In the genomic region with DNA sequence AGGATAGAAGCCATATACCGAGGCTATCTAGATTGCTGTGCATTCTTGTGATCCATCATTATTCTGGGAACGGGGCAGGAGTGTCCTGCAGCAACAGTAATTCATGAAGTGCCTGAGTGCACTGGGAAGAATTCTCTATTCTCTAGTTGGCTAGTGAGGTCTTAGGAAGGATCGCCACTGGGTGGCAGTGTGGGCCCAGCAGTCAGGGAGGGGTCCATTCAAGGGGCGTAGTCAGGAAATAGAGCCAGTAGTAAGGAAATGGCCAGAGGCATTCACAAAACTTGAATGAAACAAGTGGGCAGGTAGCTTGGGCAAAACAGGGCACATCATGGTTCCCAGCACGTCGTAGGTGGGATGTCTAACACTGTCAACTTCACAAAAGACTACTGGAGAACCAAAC, we compare ENCODE assay signal across 8 mouse cellular contexts. TPM values are rescaled to one million over a fixed set of nuclear protein-coding genes. Genes with fewer than 3 reads are reported as not detected.
A peak's percentile ranks its signal among the peaks of the same experiment; 100 is the strongest.
DNase-seq lines count a peak whose midpoint lies in the region; ATAC-seq and TF ChIP-seq lines count a peak whose summit lies in the region.

No protein-coding gene starts in this region.

- peak; percentile 33; the same call in 1 of the 2 replicates for ATAC-seq in erythroblast, adult 5-6 weeks (replicated peaks; ENCODE audit: low FRiP score, poor library complexity, severe bottlenecking)
- ATAC-seq in erythroid progenitor cell, adult 5-6 weeks (replicated peaks; ENCODE audit: low FRiP score, poor library complexity, severe bottlenecking): no peak

- H3K27me3 ChIP-seq in small intestine, adult 2 months (ENCODE audit: control insufficient read depth, insufficient read depth, low read length): no peaks in the 10 kb centered on the region

- H3K36me3 ChIP-seq in small intestine, adult 2 months (ENCODE audit: control insufficient read depth, insufficient read depth, low read length): no peaks in the 10 kb centered on the region

- TF ChIP-seq POLR2A in small intestine, adult 2 months (IDR thresholded peaks at IDR 0.05; ENCODE audit: low read depth, low read length): no peak

- no peak overlapping the region for H3K27ac ChIP-seq in small intestine, adult 2 months (ENCODE audit: insufficient read depth, low read depth, low read length)

- peak; percentile 71 for DNase-seq in ovary, postnatal 10 days (ENCODE audit: low spot score)
- DNase-seq in ovary, adult 18-20 months (ENCODE audit: low spot score): no peak
- DNase-seq in adrenal gland, postnatal 36 days: peak; percentile 84 to 90
- peak; percentile 94 to 95 for DNase-seq in kidney, postnatal 4 days
- DNase-seq in lung, postnatal 10 days: peak; percentile 93

- H3K4me3 ChIP-seq in small intestine, adult 2 months (ENCODE audit: low read depth, low read length): no peak overlapping the region

- WGBS in small intestine, adult 2 months: 3% methylated on average over 6 of the region's 6 CpGs

- H3K4me1 ChIP-seq in small intestine, adult 2 months (ENCODE audit: control insufficient read depth, insufficient read depth, insufficient read length, low read length): peaks cover 21% of the 10 kb centered on the region; the same call in 1 of the 2 replicates

- peak; percentile 98; the same call in 1 of the 2 replicates for TF ChIP-seq CTCF in small intestine, adult 2 months (IDR thresholded peaks at IDR 0.05; ENCODE audit: extremely low read depth, insufficient read length, insufficient replicate concordance, low read depth, low read length)

RNA-seq across cellular contexts. Expression of a gene that starts 1.6 kb away (rescaled TPM):
- 10 to 100 TPM; 31.7 to 31.8 TPM for total RNA-seq in adrenal gland, postnatal 36 days (2021)
- 2.1 and 7.9 TPM in 2 replicates for total RNA-seq in erythroblast, adult 5-6 weeks (2015; ENCODE audit: low replicate concordance)
- total RNA-seq in erythroblast, adult 5-6 weeks (2017; ENCODE audit: low replicate concordance): 2.0 and 4.7 TPM in 2 replicates
- 19.1 and 33.6 TPM in 2 replicates for polyA plus RNA-seq in small intestine, adult 2 months (2012; rRNA removed)
- 5.9 and 23.4 TPM in 2 replicates for total RNA-seq in erythroid progenitor cell, adult 5-6 weeks (2015; ENCODE audit: low replicate concordance)
- 3.6 and 5.1 TPM in 2 replicates for total RNA-seq in erythroid progenitor cell, adult 5-6 weeks (2017; ENCODE audit: low replicate concordance)

RNA-seq across cellular contexts. Expression of a gene that starts 4.6 kb away (rescaled TPM):
- 10 to 100 TPM; 53.7 to 54.3 TPM for total RNA-seq in adrenal gland, postnatal 36 days (2021)
- 10.8 and 25.3 TPM in 2 replicates for total RNA-seq in erythroblast, adult 5-6 weeks (2015; ENCODE audit: low replicate concordance)
- 25.1 and 41.4 TPM in 2 replicates for total RNA-seq in erythroblast, adult 5-6 weeks (2017; ENCODE audit: low replicate concordance)
- 19.4 and 25.7 TPM in 2 replicates for polyA plus RNA-seq in small intestine, adult 2 months (2012; rRNA removed)
- 7.6 and 17.2 TPM in 2 replicates for total RNA-seq in erythroid progenitor cell, adult 5-6 weeks (2015; ENCODE audit: low replicate concordance)
- 10.0 and 15.7 TPM in 2 replicates for total RNA-seq in erythroid progenitor cell, adult 5-6 weeks (2017; ENCODE audit: low replicate concordance)

RNA-seq across cellular contexts. Expression of a gene that starts 43.9 kb away (rescaled TPM):
- total RNA-seq in adrenal gland, postnatal 36 days (2021): 10 to 100 TPM; 15.6 to 16.1 TPM
- total RNA-seq in erythroblast, adult 5-6 weeks (2015; ENCODE audit: low replicate concordance): 2.7 TPM in 1 of 2 replicates, not detected in the other
- 0.94 and 5.2 TPM in 2 replicates for total RNA-seq in erythroblast, adult 5-6 weeks (2017; ENCODE audit: low replicate concordance)
- 9.8 and 9.9 TPM in 2 replicates for polyA plus RNA-seq in small intestine, adult 2 months (2012; rRNA removed)
- not detected in 2 replicates for total RNA-seq in erythroid progenitor cell, adult 5-6 weeks (2015; ENCODE audit: low replicate concordance)
- 0.15 and 3.9 TPM in 2 replicates for total RNA-seq in erythroid progenitor cell, adult 5-6 weeks (2017; ENCODE audit: low replicate concordance)

RNA-seq across cellular contexts. Expression of a gene that starts 46.2 kb away (rescaled TPM):
- total RNA-seq in adrenal gland, postnatal 36 days (2021): 1 to 10 TPM; 1.2 to 1.3 TPM
- total RNA-seq in erythroblast, adult 5-6 weeks (2015; ENCODE audit: low replicate concordance): not detected in 2 replicates
- total RNA-seq in erythroblast, adult 5-6 weeks (2017; ENCODE audit: low replicate concordance): not detected in 2 replicates
- 0.10 and 0.25 TPM in 2 replicates for polyA plus RNA-seq in small intestine, adult 2 months (2012; rRNA removed)
- total RNA-seq in erythroid progenitor cell, adult 5-6 weeks (2015; ENCODE audit: low replicate concordance): not detected in 2 replicates
- not detected in 2 replicates for total RNA-seq in erythroid progenitor cell, adult 5-6 weeks (2017; ENCODE audit: low replicate concordance)
